Mouse (Mus musculus) frontal cortex, postnatal 10 days (tissue): Measurements from ENCODE around the gene Ppp1r3f.
A peak's percentile ranks its signal among the peaks of the same experiment; 100 is the strongest.

Experiments used
- DNase-seq, 2 experiments: peaks; one replicate each; pipeline ENCODE4 v3.0.0; 2022; ENCODE audit warnings: low spot score in 2 of 2, mixed read lengths in 1 of 2

The Ppp1r3f gene

DNA sequence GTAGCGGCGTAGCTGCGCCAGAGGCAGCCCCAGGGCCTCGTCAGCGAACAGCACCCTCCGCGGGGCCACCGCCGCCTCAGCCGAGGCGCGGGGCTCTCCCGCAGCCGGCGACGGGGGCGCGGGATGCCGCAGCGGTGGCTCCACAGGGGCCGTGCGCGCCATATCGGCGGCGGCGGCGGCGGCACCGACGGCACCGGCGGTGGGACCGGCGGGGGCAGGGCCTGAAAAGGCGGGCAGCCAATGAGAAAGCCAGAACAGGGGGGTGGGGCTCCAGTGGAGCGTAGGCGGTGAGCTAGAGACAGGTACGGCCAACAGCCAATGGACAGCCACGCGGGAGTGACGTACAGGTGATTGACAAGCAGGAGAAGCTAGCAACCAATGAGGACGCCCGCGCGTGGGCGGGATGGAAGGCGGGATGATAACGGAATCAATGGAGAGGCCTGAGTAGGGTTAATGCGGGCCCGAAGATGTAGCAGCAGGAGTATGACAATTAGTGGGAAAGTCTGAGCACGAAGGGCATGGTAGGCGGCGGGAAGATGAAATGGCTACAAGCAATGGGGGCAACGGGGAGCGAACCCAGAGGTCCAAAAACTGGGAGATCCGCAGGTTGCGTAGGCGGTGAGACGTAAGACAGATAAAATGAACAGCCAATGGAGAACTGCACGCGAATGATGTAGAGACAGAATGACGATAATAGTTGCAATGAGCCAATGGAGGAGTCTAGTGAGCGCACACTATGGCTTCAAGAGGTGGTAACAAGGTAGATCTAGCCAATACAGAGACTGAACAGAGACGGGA, at the start of gene Ppp1r3f:
Gene Ppp1r3f, minus strand, starts transcription at position 197 of the 798 bp plus-strand sequence.
- DNase-seq, result peak; percentile 95 to 97

DNA sequence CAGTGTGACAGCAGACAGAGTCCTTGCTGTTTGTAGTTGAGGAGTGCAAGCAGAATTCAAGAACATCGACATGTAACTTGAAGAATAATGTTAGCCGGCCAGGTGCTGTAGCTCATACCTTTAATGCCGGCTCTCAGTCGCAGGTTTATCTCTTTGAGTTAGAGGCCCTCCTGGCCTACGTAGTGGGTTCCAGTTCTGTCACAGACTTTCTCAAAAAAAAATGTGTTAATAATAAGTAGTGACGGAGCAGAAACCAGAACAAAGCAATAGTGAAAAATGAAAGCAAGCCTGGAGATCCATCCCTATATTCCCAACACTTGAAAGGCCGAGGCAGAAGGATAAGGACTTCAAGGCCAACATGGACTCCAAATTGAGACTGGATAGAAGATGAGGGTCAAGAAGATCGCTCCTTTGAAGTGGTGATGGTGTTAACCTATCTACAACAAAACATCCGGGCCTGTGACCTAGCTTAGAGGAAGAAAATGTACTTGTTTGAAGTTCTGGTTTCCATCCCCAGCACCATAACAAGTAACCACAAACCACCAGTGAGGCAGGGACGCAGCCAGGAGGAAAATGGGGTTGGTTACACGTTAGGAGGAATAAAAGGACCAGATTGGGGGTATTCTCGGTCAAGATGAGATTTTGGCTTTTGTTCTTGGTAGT, 43.9 kb upstream of the Ppp1r3f start:
- DNase-seq, result no peak

GRCm38 (mm10) chrX:7610536-7611258, 36.6 kb upstream of the Ppp1r3f start:
- DNase-seq, result no peak

DNA sequence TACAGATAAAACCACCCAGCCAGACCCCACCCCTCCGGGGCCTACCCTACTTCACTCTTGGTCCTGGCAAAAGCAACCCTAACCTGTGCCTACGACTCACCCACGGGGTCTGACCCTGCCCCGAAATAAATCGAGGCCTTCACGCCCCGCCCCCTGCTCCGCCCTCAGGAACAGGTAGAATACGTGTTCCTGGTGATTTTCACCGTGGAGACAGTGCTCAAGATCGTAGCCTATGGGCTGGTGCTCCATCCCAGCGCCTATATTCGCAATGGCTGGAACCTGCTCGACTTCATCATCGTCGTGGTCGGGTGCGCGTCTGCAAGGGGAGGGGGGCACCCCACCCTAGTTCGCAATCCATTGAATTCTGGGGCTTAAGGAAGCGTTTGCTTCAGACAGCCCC, 36.0 kb upstream of the Ppp1r3f start:
- no peak for DNase-seq

- DNase-seq, result no peak
Measured at GRCm38 (mm10) chrX:7606783-7607182, 32.7 kb upstream of the Ppp1r3f start, which contains the start of gene Cacna1f. Gene Cacna1f, plus strand, starts transcription at chrX:7607083.

- DNase-seq, result no peak
Measured at GRCm38 (mm10) chrX:7605575-7605941, 31.5 kb upstream of the Ppp1r3f start.

- DNase-seq, result peak; percentile 69 to 76
Measured at GRCm38 (mm10) chrX:7604879-7605574, 30.9 kb upstream of the Ppp1r3f start, which contains the start of gene Ccdc22. Gene Ccdc22, minus strand, starts transcription at chrX:7605517.

GRCm38 (mm10) chrX:7604004-7604403, 29.9 kb upstream of the Ppp1r3f start:
- DNase-seq, result no peak

DNA sequence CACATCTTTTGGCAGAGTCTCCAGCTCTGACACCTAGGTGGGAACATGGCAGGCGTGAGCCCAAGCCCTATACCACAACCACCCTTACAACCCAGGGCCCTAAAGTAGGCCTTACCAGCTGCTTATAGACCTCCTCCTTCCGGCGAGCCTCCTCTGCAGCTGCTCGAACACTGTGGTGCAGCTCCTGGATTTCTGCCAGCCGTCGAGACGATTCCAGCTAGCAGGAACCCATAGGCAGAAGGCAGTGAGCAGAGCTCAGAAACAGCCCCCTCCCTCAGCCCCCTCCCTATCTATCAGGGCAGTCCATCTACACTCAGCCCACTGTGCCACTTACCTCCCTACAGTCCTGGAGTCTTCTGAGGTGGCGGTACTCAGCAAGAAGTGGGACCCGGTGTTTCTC, 21.3 kb upstream of the Ppp1r3f start:
- DNase-seq, result no peak

DNA sequence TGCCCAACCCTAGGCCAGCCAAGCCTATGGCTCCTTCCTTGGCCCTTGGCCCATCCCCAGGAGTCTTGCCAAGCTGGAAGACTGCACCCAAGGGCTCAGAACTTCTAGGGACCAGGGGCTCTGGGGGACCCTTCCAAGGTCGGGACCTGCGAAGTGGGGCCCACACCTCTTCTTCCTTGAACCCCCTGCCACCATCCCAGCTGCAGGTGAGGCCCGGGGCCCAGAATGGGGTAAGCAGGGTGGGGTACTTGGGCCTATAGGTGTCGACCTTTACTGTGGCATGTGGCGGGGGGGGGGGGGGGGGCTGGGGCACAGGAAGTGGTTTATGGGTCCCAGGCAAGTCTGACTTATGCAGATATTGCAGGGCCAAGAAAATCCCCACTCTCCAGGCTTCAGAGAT, 12.3 kb upstream of the Ppp1r3f start:
- no peak for DNase-seq

DNA sequence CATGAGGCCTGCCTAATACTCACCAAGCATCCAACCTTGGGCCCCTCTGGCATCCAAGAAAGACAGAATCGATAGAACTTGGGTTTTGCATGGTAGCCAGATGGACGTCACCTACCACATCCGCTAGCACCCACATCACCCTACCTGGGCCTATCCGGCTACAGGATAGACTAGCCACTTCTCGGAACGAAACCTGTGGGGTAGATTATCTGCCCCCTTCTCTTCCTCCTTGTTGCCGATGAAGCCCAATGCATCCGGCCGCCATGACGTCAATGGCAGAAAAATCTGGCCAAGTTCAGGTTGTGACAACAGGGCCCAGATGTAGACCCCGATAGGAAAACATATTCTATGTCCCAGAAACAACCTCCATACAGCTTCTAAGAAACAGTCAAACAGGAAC, 9.8 kb upstream of the Ppp1r3f start:
- no peak for DNase-seq

DNA sequence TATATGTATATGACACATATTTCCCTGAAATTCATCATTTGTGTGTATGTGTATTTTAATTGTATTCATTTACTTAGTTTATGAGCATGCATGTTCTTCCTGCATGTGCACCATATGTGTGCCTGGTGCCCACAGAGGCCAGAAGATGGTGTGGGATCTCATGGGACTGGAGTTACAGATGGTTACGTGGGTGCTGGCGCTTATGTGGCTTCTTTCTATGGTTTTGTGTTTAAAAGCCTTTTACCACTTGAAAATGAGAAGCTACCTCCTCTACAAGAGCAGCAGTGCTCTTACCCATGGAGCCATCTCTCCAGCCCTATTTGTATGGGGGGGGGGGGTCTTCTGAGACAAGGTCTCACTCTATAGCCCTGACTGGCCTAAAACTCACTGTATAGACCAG, 7.1 kb upstream of the Ppp1r3f start:
- no peak for DNase-seq

DNA sequence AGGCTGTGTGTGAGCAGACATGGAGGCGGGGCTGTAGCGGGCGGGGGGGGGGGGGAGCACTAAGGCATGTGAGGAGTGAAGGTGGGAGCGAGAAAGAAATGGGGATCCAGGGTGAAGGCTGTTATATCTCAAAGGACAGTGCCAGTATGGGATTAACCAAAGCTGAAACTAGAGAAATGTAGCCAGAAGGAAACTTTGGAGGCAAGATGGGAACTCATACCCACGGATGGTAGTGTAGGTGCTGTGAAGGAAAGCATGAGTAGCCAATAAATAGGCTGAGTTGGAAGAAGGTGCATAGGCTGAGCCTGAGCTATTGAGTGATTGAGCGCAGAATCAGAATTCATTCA, 775 bp upstream of the Ppp1r3f start:
- no peak for DNase-seq

DNA sequence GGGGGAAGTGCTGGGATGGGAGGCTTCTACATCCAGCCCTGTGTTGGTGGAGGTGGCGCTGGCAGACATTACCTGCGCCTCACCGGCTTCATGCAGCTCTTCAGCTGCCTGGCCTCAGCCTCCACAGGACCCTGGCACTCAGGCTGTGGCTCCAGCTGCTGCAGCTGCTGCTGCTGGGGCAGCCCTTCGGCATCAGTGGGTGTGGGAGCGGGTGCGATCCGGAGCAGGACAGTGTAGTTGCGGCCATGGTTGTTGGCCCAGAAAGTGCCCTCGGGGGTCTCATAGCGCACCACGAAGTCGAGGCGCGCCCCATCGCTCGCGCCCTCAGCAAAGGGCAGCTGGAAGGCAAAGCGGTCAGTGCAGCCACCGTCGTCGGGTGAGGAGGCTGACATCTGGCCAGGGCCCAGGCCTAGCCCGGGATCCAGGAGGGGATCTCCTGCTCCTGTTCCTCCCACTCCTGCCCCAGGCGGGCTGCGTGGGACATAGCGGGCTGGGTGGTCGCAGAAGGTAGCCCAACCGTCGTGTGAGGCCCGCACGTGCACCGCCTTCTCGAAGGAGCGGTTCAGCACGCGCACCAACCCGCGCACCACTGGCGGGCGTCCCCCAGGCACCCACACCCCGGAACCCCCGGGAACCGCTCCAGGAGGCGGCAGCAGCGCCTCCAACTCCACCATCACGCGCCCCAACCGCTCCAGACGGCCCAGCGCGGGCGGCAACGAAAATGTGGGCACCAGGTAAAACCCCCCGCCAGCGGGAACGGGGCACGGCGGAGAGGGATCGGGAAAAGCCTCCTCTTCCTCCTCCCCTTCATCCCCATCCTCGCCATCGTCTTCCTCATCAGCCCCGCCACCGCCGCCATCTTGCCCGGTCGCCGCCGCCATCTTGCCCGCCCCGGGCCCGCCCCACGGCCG, 652 bp downstream of the Ppp1r3f start, which contains the start of gene Foxp3:
Gene Foxp3, plus strand, starts transcription at position 469 of the 911 bp plus-strand sequence.
- DNase-seq, result peak; percentile 13 to 34

- DNase-seq, result no peak
Measured at GRCm38 (mm10) chrX:7572466-7572865, 1.6 kb downstream of the Ppp1r3f start.

- no peak for DNase-seq
Measured at GRCm38 (mm10) chrX:7571565-7572136, 2.4 kb downstream of the Ppp1r3f start.

- DNase-seq, result no peak
Measured at GRCm38 (mm10) chrX:7570481-7571175, 3.5 kb downstream of the Ppp1r3f start.

GRCm38 (mm10) chrX:7567491-7567890, 6.6 kb downstream of the Ppp1r3f start:
- DNase-seq, result no peak

DNA sequence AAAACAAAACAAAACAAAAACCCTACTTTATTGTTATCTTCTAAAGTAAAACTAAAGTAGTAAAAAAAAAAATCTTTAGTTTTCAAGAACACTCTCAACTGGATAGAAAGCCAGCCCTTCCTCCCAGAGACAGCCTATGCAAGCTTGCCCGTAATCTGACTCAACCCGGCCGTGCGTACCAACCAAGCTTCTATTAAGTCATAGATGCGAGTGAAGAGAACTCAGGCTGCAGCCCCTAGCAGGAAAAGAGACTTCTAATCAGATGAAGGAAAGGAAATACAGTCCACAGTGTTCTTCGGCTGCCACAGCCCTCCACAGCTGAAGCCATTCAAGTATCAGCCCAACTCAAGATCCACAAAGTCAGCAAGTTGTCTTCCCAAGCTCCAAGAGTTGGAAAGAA, 7.7 kb downstream of the Ppp1r3f start:
- DNase-seq, result no peak

DNA sequence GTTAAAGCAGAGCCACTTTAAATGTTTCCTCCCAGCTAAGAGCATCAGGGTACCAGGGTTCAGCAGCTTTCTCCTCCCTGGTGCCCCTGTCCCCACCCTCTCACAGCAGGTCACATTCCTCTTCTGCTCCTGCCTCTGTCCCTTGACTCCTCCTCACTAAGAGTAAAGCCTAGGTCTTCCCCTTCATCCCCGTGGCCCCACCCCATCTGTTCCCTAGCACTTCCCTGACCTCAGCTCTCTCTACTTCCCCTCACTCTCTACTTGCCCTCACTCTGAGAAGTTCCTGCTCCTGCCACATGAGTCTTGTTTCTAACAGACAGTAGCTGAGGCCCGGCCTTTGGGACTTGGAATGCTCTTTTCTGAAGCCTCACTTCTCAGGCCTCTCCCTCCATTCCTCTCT, 11.0 kb downstream of the Ppp1r3f start:
- DNase-seq, result no peak
